Mouse (Mus musculus) frontal cortex, postnatal 10 days (tissue): ENCODE results near the gene Lrrc58.

Experiments
- DNase-seq, 2 experiments: peaks; one replicate each; pipeline ENCODE4 v3.0.0; 2022; ENCODE audit warnings: low spot score in 2 of 2, mixed read lengths in 1 of 2

Lrrc58 gene

GRCm38 (mm10) chr16:37867791-37868505 is at the start of gene Lrrc58:
Gene Lrrc58 (plus strand): TSS chr16:37868389.
- peak; percentile 73 to 84 for DNase-seq

- DNase-seq: no peak
Measured at GRCm38 (mm10) chr16:37823949-37824348, 44.2 kb upstream of the Lrrc58 start.

- peak in 1 of 2 experiments; percentile 28 for DNase-seq
Measured at GRCm38 (mm10) chr16:37824778-37825505, 43.2 kb upstream of the Lrrc58 start.

- no peak for DNase-seq
Measured at GRCm38 (mm10) chr16:37826286-37826685, 41.9 kb upstream of the Lrrc58 start.

GRCm38 (mm10) chr16:37831041-37831440 is 37.1 kb upstream of the Lrrc58 start:
- no peak for DNase-seq

GRCm38 (mm10) chr16:37837571-37837970 is 30.6 kb upstream of the Lrrc58 start:
- no peak for DNase-seq

- DNase-seq: no peak
Measured at GRCm38 (mm10) chr16:37842439-37842838, 25.8 kb upstream of the Lrrc58 start.

- no peak for DNase-seq
Measured at GRCm38 (mm10) chr16:37843740-37844139, 24.4 kb upstream of the Lrrc58 start.

GRCm38 (mm10) chr16:37845202-37845925 is 22.8 kb upstream of the Lrrc58 start:
- DNase-seq: no peak

- no peak for DNase-seq
Measured at GRCm38 (mm10) chr16:37847081-37847480, 21.1 kb upstream of the Lrrc58 start.

- DNase-seq: no peak
Measured at GRCm38 (mm10) chr16:37851366-37851765, 16.8 kb upstream of the Lrrc58 start.

- no peak for DNase-seq
Measured at GRCm38 (mm10) chr16:37853279-37853678, 14.9 kb upstream of the Lrrc58 start.

GRCm38 (mm10) chr16:37854054-37854453 is 14.1 kb upstream of the Lrrc58 start:
- no peak for DNase-seq

- DNase-seq: no peak
Measured at GRCm38 (mm10) chr16:37854593-37854992, 13.6 kb upstream of the Lrrc58 start.

GRCm38 (mm10) chr16:37855583-37855982 is 12.6 kb upstream of the Lrrc58 start:
- no peak for DNase-seq

- no peak for DNase-seq
Measured at GRCm38 (mm10) chr16:37856327-37856726, 11.9 kb upstream of the Lrrc58 start.

GRCm38 (mm10) chr16:37857495-37857894 is 10.7 kb upstream of the Lrrc58 start:
- no peak for DNase-seq

- no peak for DNase-seq
Measured at GRCm38 (mm10) chr16:37860213-37860612, 8.0 kb upstream of the Lrrc58 start.

GRCm38 (mm10) chr16:37861029-37861428 is 7.2 kb upstream of the Lrrc58 start, which contains the start of gene Gm36028:
Gene Gm36028 (minus strand): TSS chr16:37861146.
- DNase-seq: no peak

GRCm38 (mm10) chr16:37863876-37864275 is 4.3 kb upstream of the Lrrc58 start:
- no peak for DNase-seq

GRCm38 (mm10) chr16:37865841-37866240 is 2.3 kb upstream of the Lrrc58 start:
- DNase-seq: no peak
